Mouse (Mus musculus): ENCODE data around the gene Wipf1. TPM values are rescaled to one million over a fixed set of nuclear protein-coding genes. Genes with fewer than 3 reads are reported as not detected.
A peak's percentile ranks its signal among the peaks of the same experiment; 100 is the strongest.

Gene Wipf1
- total RNA-seq, 2 experiments from 2014 or later, result 6.3 to 7.9 TPM

DNA sequence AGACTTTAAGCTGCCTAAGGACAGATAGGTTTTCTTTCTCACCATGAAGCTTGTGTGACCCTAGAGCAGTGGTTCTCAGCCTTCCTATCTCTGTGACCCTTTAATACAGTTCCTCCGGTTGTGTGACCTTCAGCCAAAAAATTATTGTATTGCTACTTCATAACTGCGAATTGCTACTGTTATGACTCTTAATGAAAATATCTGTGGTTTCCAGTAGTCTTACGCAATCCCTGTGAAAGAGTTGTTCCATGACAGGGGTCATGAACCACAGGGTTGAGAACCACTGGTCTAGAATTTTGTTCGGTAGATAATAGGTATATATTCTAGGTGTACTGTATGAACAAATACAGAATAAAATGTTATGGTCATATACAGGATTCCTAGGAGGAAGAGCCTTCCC, 17.7 kb upstream of the Wipf1 start:
- no peak for DNase-seq (ENCODE audit: low spot score)

DNA sequence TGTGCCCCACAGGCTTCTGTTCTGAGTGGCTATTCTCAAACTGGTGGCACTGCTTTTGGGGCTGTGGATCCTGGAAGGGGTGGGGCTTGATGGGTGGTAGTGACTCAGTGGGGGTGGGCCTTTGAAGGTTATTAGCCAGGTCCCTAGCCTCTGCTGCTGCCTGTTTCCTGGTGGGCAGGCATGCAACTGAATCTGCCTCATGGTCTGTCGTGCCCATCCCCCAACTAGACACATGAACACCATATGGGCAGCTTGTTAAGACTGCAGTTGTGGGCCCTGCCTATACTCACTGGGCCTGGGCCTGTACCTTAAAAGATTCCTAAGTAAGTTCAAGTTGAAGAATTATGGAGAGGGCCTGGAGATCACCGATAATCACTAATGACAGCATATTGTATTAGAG, 16.0 kb upstream of the Wipf1 start:
- DNase-seq (ENCODE audit: low spot score), result no peak

DNA sequence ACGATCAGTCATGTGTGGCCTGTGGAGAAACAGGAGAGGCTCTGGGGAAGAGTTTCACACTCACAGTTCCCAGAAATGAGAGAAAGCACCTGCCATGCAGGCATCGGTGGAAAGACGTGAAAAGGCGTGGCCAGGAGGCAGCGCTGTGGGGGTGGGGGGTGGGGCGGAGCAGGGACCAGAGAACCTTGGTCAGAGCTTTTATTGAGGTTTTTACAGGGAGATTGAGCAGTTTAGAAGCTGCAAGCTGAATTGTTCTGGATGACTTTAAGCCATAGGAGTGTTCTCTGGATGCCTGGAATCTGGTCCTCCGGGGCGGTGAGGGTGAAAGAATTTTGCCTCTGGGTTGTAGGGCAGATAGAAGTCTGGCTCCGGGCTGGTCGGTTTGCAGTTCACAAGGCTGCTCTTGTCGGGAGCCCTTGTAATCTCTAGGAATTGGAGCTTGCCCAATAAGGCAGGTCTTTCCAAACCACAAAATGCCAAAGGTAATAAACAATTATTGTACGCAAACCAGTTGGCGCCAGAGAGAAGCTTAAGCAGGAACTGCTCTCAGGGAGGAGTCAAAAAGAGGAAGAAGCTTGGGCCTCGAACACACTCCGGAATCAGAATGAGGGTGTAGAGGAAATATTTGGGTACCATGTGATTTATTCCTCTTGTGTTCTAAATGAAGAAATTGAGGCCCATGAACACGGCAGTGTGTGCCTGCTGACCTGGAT, 11.1 kb upstream of the Wipf1 start:
- DNase-seq (ENCODE audit: low spot score), result no peak

DNA sequence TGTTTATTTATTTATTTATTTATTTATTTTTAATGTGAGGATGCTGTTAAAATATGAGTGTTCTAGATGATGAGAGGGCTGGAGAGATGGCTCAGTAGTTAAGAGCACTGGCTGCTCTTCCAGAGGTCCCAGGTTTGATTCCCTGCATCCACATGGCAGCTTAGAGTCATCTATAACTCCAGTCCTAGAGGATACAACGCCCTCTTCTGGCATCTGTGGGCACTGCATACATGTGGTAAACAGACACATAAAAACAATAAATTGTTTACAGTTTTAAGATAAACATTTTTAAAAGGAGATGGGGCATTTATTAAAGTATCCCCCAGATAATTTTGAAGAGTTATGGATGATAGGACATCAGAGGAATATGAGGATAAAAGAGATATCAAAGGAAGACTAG, 10.2 kb upstream of the Wipf1 start:
- DNase-seq (ENCODE audit: low spot score), result no peak

DNA sequence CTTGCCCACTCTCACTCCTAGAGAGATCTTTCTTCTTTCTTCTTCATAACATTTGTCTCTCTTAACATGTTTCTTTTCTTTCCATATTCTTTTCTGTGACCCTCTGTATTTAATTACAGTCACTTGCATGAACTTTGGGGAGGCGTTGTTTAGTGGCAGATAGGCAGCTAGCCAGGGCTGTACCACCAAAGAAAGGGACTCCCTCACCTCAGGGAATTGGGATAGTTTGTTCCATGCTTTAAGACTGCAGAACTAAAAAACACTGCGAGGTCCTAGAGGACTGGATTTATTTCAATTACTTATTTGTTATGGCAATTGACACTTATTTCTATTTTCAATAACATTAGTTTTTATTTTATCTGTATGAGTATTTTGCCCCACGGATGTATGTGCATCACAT, 9.6 kb upstream of the Wipf1 start:
- no peak for DNase-seq (ENCODE audit: low spot score)

DNA sequence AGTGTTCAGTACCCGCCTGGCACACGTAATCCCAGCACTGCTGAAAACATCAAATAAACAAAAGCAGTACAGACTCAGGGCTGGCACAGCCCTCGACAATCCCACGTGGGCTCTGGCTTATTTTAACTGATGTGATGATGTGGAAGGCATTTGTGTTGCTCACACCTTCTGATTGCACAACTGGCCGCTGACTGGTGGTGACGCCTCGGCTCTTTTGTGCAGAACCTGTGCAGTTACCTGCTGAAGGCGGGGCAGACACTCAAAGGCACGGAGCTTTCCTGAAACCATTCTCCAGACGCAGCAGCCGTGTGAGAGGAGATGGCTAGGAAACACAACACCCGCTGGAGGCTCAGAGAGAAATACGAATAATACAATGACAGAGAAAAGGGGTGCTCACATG, 9.1 kb upstream of the Wipf1 start:
- DNase-seq (ENCODE audit: low spot score), result no peak

DNA sequence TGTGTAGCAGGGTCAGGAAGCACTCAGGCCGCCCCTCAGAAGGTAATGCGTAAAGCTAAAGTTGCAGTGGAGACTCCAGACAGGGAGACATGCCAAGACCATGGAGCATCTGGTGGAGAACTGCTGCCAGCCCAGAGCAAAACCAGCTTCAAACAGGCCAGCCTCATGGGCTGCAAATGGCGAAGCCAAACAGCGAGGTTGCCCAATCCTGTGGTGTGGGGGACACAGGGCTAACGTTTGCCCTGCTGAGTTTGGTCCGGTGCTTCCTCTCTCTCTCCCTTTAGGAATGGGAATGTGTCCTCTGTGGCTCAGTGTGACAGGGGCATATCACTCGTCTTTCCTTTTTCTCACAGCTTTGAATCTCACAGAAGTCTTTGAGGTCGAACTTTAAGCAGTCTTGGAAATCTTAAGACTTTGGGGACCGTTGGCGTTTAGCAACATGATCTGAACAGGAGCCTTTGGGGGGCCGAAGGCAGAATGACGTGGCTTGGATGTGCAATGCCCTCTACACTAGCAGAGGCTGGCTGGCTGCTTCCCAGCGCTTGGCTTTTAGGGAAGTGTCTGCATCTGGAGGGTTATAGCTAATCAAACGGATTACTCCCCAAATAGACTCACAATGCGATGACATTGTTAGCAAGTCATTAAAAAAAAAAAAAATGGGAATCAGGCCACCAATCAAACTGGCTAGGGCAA, 6.7 kb upstream of the Wipf1 start:
- no peak for DNase-seq (ENCODE audit: low spot score)

DNA sequence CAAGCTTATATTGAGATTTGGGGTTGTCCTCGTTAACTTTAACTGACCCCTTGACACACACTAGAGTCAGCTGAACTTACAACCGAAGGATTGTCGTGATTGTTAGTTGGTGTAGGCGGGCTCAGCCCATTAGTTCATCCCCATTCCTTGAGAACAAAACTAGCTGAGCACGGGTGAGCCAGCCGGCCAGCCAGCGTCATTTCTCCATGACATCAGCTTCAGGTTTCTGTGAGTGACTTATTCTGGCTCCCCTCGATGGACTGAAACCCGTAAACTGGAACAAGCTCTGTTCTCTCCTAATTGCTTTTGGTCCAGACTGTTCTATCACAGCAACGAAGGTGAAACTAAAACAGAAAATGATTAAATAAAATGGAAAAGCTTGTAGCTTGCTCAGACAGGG, 5.2 kb upstream of the Wipf1 start:
- DNase-seq (ENCODE audit: low spot score), result no peak

DNA sequence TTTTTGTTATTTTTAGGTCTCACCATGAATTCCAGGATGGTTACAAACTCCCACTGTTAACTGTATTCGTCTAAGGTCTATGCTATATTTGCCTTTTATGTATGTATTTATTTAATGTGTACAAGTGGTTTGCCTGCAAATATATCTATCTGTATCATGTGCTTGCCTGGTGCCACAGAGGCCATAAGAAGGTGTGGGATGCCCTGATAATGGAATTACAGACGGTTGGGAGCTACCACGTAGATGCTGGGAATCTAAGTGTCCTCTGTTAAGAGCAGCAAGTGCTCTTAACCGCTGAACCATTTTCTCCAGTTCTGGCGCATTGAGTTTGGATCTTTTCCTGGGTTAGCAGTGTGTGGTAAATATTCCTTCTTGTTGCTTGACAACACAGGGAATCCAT, 953 bp upstream of the Wipf1 start:
- DNase-seq (ENCODE audit: low spot score), result no peak

DNA sequence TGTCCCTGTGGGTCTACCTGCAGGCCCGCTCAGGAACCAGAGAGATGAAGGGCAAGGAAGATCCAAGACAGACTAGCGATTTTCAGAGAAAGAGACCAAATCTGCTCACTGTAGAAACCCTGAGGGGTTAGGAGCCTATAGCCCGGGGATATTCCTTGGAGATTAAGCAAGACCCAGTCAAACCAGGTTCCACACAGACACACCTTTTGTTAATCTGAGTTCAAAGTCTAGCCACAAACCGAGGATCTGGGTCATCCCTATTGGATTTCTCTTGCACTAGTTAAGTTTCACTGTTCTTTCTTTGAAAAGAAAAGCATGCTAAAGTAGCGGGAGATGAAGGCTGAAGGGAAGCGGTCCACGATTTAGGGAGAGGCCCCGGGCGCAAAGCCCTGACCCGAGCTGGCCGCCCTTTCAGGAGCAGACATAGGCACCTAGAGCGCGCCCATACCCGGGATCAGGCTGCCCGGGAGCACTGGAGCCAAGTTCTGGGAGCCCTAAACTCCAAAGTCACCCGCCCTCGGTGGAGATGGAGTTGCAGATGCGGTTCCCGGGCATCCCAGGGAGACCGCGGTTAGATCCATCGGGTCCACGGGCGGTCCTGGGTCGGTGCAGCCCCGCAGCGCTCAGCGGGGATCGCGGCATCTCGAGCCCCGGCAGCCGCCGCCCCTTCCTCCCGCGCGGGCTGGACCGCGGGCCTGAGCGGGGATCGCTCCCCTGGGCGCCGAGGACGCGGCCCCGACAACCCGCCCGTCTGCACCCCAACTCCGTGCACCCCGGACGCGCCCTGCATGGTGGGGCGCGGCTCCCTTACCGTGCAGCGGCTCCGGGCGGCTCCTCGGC, 798 bp downstream of the Wipf1 start:
- no peak for DNase-seq (ENCODE audit: low spot score)

DNA sequence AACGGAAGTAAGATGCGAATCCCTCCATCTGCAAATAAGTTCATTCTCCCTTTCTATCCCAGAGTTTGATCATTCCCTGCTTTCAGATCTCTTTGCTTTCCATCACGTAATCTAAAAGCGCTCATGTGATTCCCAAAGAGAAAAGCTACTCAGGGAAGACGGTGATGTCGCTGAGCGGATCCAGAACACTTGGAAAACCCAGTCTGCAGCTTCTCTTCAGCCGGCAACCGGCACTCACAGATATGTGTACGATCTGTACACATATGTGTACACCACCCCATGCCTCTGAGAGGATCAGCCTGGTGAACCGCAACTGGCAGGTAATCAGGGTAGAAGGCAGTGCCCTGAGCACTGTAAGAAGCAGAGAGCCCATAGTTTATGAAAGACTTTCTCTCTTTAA, 1.6 kb downstream of the Wipf1 start:
- DNase-seq (ENCODE audit: low spot score), result no peak

DNA sequence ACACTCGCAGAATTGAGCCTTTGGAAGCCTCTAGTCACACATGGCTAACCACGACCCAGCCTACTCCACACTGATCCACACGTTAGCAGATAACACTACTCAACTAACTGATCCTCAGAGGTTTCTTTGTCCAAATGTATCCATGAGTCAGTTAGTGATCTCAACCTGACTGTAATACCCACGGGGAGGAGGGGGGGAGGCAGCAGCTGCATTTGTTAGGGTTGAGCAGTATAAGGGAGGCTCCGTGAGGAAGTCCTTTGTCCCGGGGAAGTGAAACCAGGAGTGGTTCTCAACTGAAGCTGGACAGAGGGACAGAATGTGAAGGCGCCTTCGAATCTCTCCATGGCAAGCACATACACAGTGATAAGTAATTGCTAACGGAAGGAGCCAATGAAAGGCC, 2.8 kb downstream of the Wipf1 start:
- peak; percentile 67 for DNase-seq (ENCODE audit: low spot score)

DNA sequence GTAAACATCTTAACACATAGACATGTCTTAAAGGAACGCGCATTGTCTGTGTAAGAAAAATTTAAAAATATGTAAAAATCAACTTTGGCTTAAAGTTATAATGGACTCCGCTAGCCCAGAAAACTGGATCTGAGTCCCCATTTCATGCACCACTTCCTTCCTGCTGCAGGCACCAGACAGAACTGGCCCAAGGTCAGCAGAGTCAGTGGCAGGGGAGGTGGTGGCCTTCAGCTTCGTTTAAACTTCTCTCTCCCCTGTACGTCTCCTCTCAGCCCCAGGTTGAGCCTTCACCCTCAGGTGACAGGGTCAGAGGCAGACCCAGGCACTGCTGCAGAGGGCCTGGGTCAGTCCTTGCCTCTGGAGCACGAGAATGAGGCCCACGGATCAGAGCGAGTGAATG, 6.6 kb downstream of the Wipf1 start:
- DNase-seq (ENCODE audit: low spot score), result no peak

DNA sequence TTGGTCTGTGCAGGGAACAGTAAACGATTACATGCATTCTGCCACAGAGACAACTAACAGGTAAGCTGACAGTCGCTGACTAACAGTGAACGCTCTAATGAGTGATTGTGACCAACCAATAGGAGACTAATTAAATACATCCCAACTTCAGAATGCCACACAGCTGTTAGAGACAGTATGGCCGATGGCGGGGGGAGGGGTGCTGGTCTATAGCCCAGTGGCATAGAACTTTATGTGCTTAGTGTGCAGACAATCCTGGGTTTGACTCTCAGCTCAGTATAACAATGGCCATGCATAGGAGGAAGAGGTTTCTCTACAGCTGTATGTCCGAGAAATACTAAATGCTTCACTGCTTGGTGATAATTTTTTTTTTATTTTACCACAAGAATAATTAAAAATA, 7.2 kb downstream of the Wipf1 start:
- DNase-seq (ENCODE audit: low spot score), result no peak

DNA sequence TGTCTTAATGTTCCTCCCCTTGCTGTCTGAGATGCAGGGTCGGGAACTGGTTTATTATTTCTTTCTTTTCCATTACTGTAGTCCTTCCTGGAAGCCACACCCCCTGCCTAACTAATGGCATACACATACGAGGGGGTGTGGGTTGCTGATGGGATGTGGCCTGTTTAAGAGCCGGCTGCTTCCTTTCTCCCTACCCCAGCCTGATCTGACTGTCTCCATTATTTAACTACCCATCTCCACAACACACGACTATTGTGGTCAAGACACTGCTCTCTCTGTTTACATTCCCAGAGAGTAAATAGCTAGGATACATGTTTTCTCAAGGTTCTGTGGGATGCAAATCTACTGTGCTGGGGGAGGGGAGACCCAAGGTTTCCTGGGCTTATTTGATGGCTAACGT, 7.8 kb downstream of the Wipf1 start:
- no peak for DNase-seq (ENCODE audit: low spot score)

DNA sequence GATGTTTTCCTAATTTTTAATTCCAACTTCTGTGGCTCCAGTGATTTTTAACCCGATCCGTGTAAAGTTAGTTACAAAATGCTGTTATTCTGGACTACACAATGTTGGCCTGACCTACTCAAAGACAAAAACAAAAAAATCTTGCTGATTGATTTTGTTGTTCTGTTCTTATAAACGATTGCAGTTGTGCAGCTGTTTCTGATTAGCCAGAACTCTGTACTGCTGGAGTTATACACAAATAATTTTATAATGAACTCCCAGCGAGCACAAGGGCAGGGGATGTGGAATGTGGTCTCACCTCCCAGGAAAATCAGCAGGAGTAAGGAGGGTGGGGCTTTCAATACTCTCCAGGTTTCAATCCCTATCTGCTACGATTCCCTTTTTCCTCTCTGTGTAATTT, 10.6 kb downstream of the Wipf1 start:
- DNase-seq (ENCODE audit: low spot score), result no peak

DNA sequence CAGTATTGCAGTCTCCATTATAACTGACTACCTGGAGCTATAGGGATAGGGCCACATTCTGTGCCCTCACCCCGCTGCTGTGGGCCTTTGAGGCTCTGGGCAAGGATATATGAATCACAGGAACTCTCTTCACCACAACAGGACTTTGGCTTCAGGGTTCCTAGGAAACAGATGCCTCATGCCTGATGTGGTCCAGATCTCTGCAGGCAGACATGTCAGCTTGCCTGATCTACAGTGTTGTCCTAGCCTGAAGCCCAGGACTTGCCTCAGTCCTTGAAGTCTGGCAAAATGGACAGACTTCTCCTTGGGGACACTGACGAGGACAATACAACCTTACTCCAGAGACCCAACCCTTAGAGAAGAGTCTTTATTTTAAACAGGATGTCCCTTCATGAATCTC, 11.2 kb downstream of the Wipf1 start:
- no peak for DNase-seq (ENCODE audit: low spot score)

DNA sequence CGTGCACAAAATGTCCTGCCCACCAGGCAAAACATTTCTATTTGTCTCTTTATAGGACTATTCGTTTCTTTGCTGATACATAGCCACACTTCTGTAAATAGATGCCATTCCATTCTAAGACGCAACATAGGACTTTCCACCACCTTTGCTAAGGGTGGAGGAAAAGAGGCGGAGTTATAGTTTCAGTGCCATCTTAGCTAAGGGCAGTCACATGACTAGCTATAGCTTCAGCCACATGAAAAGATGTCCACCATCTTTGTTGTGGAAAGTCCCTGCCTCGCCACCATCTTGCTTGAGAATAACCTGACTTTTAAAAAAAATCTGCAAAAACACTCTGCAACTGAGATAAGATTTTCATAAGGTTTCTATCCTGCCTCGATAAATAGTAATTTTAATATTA, 15.4 kb downstream of the Wipf1 start:
- DNase-seq (ENCODE audit: low spot score), result no peak

DNA sequence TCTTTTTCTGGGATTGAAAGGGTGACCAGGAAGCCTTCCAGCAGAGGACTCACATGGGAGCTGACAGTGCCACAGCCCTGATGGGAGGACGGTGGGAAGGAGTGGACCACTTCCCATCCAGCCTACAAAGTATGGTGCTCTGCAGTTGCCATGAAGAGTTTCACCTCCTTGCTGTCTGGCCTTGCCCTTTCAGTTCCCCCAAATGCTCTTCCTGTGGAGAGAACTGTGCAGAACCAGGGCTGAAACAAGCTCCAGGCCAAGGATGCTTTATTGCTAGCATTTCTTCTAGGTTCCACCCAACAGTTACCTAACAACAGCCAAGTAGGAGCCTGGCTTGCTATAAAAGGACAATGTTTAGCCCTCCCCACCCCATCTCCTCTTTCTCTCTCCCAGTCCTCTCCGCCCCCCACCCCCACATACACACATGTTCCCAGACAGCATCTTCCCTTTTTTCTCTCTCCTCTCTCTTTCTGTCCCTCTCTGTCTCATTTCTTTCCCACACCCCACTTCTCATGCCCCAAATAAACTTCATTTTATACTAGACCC, 16.3 kb downstream of the Wipf1 start:
- DNase-seq (ENCODE audit: low spot score), result no peak

DNA sequence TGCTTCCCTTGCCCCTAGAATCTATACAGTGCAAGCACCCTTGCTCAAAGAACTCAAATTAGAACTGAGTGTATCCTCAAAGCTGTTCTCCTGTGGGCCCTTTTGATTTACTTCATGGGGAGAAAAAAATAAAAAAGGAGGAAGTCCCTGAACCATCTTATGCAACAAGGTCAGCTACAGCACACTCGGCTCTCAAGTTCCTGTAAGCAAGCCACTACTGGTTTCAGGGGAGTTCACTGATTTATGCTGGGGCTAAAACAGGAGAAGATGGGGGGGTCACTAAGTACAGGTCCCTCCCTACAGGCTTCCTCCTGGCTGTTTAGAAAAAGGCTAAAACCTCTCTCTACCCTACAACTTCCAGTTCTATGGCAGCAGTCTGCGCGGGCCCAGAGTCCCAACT, 17.5 kb downstream of the Wipf1 start:
- DNase-seq (ENCODE audit: low spot score), result no peak

DNA sequence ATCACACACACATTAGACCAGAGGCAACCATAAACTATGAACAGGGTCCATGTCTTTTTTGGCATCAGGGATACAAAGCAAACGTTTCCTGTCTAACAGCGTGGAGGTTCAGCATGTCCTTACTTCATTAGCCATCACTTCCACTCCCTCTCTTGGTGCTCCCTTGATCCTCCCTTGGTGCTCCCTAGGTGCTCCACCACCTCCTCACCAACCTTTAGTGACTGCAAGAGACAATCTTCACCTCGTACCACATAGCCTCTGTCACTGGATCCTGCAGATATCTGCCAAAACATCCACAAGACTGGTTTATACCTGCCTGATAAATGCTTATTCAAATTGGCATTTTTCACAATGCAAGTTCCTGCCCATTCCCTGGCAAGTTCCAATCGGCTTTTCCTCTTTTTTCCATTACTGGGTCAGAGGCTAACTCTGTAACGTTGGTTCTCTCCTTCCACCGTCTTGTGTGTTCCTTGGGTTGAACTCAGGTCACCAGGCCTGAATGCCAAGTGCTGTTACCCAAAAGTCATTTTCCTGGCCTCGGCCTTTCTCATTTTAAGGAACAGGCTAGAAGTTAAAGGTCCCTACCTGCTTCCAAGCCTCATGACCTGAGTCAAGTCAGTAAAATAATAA, 18.7 kb downstream of the Wipf1 start:
- DNase-seq (ENCODE audit: low spot score), result no peak

DNA sequence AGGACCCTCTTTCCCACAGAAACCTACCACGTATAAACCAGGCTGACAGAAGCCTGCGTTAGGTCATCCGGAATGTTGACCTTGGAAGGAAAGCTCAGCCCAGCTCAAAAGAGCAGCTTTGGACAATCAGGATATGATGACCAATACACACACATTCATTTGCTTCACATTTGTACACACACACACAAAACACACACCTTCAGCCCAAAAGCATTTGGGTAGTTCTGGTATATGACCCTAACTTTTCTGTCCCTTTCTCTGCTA, 19.6 kb downstream of the Wipf1 start:
- no peak for DNase-seq (ENCODE audit: low spot score)

Data from gastrocnemius, adult 18-20 months (tissue).